Mouse (Mus musculus) cerebellum, adult 2 months (tissue): Measurements from ENCODE around the gene St3gal2. TPM values are rescaled to one million over a fixed set of nuclear protein-coding genes. Genes with fewer than 3 reads are reported as not detected.
"Not testable (repeated sequence)": the region's sequence is repeated elsewhere in the genome, so short reads cannot be mapped to it uniquely, and the experiment has no call there.

Source experiments
- DNase-seq, 2 experiments: peaks; one replicate each; pipeline ENCODE4 v3.0.0; 2021
- H3K27ac ChIP-seq: fragments of 200-500 bp; 2 replicates; pipeline ENCODE4 v1.5.1; 2012; ENCODE audit warnings: low read length, control low read depth, inconsistent platforms; ENCODE audit not compliant: insufficient read depth
- H3K27me3 ChIP-seq: fragments of 200-500 bp; 2 replicates; pipeline ENCODE4 v1.6.1; 2012; ENCODE audit warnings: inconsistent platforms, mild to moderate bottlenecking, low read length, moderate library complexity; ENCODE audit not compliant: control insufficient read depth, insufficient read depth
- H3K4me1 ChIP-seq: fragments of 200-500 bp; 2 replicates; pipeline ENCODE4 v1.6.1; 2011; ENCODE audit warnings: low read length; ENCODE audit not compliant: control insufficient read depth, insufficient read depth
- H3K4me3 ChIP-seq: fragments of 200-500 bp; replicated peaks from 2 replicates; pipeline ENCODE3; 2011; ENCODE audit warnings: mild to moderate bottlenecking, low read depth, low read length, control low read depth; ENCODE audit not compliant: insufficient read depth
- CTCF ChIP-seq: fragments of 200-500 bp; IDR thresholded peaks from 2 replicates; pipeline ENCODE4 v1.5.1; 2011; ENCODE audit warnings: low read depth, mild to moderate bottlenecking, control low read depth, low read length, moderate library complexity, borderline replicate concordance; ENCODE audit not compliant: insufficient read depth
- POLR2A ChIP-seq: fragments of 200-500 bp; IDR thresholded peaks from 2 replicates; pipeline ENCODE4 v1.6.1; 2011; ENCODE audit warnings: low read length, control low read depth, borderline replicate concordance; ENCODE audit not compliant: insufficient read depth
- WGBS: fragments of 180-500 bp; shearing (Covaris S2); methylation state at CpG from one replicate; pipeline ENCODE4 v1.1.7; 2018; 5-methylcytosine and 5-hydroxymethylcytosine counted together
- polyA plus RNA-seq: library from polyadenylated mRNA; depleted of rRNA; stranded (reverse); fragments of >200 nt; gene quantifications from 2 replicates; pipeline ENCODE4 v1.2.3, GENCODE M21; 2012

The St3gal2 gene
- polyA plus RNA-seq, 1 experiment: 81.1 TPM

DNA sequence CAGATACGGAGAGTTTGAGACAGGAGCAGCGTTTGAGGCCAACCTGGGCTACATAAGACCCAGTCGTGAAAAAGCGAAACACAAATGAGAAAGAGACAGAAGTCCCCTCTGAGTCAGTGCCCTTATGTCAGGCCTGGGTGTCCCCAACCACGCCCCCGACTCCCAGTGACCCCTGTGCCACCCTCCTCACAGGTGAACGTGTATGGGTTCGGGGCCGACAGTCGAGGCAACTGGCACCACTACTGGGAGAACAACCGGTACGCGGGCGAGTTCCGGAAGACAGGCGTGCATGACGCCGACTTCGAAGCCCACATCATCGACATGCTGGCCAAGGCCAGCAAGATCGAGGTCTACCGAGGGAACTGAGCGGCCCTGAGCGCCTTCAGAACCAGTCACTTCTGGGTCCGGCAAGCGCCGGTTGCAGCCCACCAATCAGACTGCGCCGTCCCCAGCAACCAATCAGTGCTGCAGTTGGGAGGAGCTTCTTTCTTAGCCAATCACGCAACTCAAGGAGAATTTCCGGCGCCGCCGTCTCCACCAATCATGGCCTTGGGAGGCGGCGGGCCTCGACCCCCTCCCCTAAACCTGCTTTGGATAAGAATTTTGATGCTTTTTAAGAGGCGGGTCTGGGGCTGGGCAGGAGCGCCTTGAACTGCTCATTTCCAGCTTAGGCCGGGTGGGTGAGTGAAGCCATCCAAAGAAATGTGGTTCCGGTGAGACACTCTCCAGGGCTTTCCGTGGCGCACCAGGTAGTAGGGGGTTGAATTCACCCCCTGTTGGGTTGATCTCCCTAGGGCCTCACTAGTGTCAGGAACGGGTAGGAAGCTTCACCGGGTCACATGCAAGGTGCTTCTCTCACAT lies 50.4 kb downstream of the St3gal2 start:
- Histone ChIP-seq H3K4me1 (peaks cover 17% of the 10 kb centered on the region), H3K27ac (0 out of 2 replicates have a peak overlapping the region, but pooled peaks have one; percentile 0), H3K4me3 (peak overlapping the region; percentile 25), H3K27me3 (no peaks in the 10 kb centered on the region)
- peak; percentile 66 to 70 for DNase-seq
- TF ChIP-seq CTCF (no peak), POLR2A (no peak)
- 39% methylated on average over 45 of the region's 45 CpGs for WGBS

- H3K27ac ChIP-seq: peak overlapping the region; percentile 5; the same call in 1 of the 2 replicates
- H3K4me1 ChIP-seq, H3K27me3 ChIP-seq, H3K4me3 ChIP-seq: not testable (repeated sequence)
- peak in 1 of 2 experiments; percentile 34 for DNase-seq
- 88% methylated on average over 8 of the region's 8 CpGs for WGBS
Measured at GRCm38 (mm10) chr8:110976532-110976931, 56.8 kb downstream of the St3gal2 start.

- not testable (repeated sequence) for H3K27me3 ChIP-seq, H3K27ac ChIP-seq, H3K4me3 ChIP-seq, DNase-seq, H3K4me1 ChIP-seq
- WGBS: 59% methylated on average over 2 of the region's 2 CpGs
Measured at GRCm38 (mm10) chr8:110977987-110978386, 58.3 kb downstream of the St3gal2 start.

GRCm38 (mm10) chr8:110981304-110981703 lies 61.6 kb downstream of the St3gal2 start:
- no peaks in the 10 kb centered on the region; the same call in 1 of the 2 replicates for H3K27me3 ChIP-seq
- DNase-seq: no peak
- H3K4me1 ChIP-seq: peaks cover 4% of the 10 kb centered on the region
- no peak overlapping the region for H3K4me3 ChIP-seq
- no peak overlapping the region for H3K27ac ChIP-seq
- no peak for TF ChIP-seq CTCF
- TF ChIP-seq POLR2A: no peak
- WGBS: 90% methylated on average over 2 of the region's 2 CpGs

GRCm38 (mm10) chr8:110987805-110988744 lies 68.4 kb downstream of the St3gal2 start:
- Histone ChIP-seq H3K27me3 (no peaks in the 10 kb centered on the region), H3K4me1 (no peaks in the 10 kb centered on the region), H3K4me3 (no peak overlapping the region), H3K27ac (no peak overlapping the region)
- TF ChIP-seq POLR2A (no peak), CTCF (no peak)
- 83% methylated on average over 8 of the region's 8 CpGs for WGBS
- no peak for DNase-seq

DNA sequence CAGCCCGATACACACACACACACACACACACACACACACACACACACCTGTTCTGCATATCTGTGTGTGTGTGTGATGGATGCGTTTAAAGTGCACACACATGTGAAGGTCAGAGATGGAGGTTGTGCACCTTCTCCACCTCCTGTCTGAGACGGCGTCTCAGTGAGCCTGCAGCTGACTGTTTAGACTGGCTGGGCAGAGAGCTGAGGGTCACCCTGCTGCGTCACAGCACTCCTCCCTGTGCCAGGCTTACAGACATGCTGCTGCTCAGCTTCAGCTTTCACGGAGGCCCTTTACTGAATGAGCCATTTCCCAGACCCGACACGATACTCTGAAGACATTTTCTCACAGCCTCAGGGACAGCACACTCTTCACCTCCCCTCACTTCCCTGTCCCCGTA lies 70.3 kb downstream of the St3gal2 start:
- DNase-seq: no peak
- no peak for TF ChIP-seq POLR2A
- no peak for TF ChIP-seq CTCF
- H3K4me3 ChIP-seq: no peak overlapping the region
- no peaks in the 10 kb centered on the region for H3K27me3 ChIP-seq
- H3K4me1 ChIP-seq: no peaks in the 10 kb centered on the region
- 88% methylated on average over 9 of the region's 9 CpGs for WGBS
- H3K27ac ChIP-seq: no peak overlapping the region

GRCm38 (mm10) chr8:110996641-110997430 lies 77.1 kb downstream of the St3gal2 start:
- DNase-seq: no peak
- Histone ChIP-seq H3K4me3 (peak overlapping the region; percentile 89), H3K4me1 (no peaks in the 10 kb centered on the region), H3K27ac (0 out of 2 replicates have a peak overlapping the region, but pooled peaks have one; percentile 60), H3K27me3 (no peaks in the 10 kb centered on the region)
- TF ChIP-seq POLR2A (no peak), CTCF (no peak)
- 32% methylated on average over 16 of the region's 16 CpGs for WGBS
